Mouse (Mus musculus): ENCODE data around the gene Sntn.

Gene Sntn

DNA sequence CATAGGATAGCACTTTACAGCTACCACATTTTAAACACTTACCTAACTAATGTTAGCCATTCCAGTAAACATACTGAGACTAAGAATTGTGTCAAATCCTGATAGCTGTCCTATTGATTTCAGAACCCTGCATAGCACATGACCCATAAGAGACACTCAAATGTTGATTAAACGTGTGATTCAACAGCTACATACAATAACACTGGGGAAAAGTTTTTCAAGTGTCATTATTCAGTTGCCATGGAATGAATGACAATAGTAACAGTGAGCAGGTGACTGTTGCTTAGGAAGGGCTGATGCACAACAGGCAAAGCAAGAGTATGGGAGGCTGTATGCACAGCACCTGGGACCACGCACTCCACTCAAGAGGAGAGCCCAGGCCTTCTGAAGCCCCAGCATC is at the start of gene Sntn:
Gene Sntn (plus strand): TSS at position 301 of the 400 bp plus-strand sequence.
- DNase-seq, result no peak

DNA sequence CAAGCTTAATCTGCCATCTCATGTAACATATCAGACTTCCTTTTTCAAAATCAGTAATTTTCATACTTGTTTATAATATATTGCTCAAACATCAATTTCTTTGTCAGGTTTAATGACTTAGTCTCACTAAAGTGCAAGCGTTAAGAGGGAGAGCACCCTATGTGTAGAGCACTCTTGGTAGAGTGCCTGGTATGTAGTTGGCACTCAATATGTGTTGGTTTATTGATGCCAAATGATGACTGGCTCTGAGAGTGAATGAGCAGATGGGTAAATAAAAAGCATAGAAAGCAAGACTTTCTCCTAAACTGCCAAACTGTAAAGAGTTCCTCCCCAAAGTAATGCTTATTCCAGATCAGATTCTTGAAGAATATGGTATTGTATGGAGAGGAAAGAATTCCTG is 20.8 kb upstream of the Sntn start:
- no peak for DNase-seq

DNA sequence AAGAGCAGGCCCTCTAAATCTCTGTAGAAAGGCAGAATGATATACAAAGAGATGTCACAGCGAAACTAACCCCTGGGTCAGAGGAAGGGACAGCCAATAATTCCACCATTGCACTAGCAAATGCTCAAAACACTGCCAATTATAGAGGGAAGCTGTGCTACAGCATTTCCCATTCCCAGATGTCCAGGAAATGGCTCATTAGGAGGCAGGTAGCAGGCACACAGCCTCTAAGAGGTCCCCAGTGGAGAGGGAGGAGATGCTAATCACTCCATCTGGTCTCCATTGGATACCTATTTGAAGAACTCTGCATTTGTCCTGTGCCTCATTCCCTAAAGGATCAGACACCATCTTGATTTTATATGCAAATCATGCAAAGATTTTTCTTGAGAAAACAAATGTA is 19.6 kb upstream of the Sntn start:
- DNase-seq, result no peak

DNA sequence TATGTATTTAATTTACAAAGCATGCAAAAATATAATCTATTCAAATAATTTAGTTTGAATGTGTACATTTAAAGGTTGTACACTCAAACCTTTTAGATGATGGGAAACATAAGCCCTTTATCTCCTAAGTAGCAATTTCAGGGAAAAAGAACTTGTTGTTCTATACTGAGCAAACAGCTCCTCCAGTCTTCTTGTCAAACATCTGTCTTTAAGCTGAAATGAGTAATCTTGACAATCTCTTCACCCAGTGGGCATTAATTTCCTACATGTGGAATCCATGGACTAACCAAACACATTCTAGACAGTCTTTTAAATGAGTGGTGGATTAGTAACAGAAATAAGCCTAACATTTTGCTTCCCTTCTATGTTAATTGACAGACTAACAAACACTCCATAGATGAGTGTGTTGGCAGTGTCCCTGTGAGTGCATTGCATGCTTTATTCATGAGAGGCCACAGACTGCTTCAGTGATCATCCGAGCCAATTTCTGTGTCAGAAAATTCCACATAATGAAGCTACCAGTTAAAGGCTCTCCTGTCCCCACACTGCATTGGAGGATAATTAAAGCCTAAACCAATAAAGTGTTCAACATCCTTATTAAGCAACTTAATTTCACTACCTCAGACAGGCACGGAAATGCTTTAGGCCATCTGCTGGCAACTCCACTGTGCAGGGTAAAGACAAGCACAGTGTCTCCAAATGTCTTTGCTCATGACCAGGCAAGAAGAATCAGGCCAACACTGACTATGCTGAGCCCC is 19.0 kb upstream of the Sntn start:
- no peak for DNase-seq

DNA sequence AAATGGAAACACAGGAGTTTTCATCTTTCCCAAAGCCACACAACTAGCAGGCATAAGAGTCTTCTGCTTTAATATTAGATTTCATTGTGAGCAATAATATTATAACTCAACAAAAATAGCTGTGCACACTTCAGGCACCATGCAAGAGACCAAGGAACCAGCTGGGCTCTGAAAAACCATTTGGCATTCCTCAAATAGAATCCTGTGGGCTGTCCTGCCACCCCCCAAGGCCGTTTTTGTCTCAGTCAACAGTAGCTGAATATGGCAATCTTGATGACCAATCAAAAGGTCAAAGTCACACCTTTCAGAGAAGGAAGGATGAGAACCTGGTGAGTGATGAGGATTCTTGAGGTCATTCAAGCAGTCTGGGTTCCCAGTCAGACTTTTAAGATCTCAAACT is 16.0 kb downstream of the Sntn start:
- DNase-seq, result no peak

DNA sequence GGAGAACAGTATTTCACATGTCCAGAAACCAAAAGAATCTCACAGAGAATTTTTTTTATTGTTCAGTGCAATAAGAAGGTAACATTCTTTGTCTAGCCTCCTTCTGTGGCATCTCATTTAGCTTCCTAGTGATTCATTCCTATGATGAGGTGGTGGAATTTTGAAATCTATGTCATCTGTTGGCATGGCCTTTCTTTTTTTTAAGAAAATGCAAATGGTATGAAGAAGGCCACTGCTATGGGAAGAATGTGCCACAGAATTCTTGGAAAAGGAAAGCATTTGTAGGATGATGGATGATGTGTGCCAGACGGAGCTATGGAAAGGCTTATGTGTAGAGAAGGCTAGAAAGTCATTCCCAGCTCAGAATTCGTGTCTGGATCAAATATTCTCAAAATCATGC is 19.8 kb downstream of the Sntn start:
- no peak for DNase-seq

DNA sequence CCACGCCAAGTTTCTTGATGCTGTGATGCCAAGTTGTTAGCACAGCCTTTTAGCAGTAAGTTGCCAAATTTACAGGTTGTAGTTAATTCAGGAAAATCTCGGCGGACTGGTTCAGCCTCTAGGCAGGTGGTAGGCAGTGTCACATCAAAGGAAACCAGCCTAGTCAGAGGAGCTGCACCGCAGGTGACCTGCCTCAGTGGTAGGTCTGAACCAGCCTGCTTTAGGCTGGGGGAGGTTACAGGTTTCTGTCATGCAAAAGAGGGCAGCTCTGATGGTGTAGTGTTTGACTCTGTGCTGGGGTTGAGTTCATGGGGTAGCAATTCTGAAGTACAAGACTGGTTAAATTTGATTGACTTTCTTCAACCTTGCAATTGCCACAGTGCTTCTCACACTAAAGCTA is 61.6 kb downstream of the Sntn start:
- DNase-seq, result no peak

Data from right cerebral cortex, postnatal 25 days (tissue).